Mouse (Mus musculus) hindbrain, embryonic 14.5 days (tissue): ENCODE measurements at regions not wholly inside any gene's neighbourhood (a gene's known extent, or its start where the extent isn't known, plus 50 kb on each side); places are given as distances from the start of the nearest gene placed in this dataset.

Experiments
- ATAC-seq: fragments of 200-750 bp; cut with Nextera tagmentation; 2 replicates; pipeline ENCODE4 v1.8.0; 2017; ENCODE audit warnings: moderate number of reproducible peaks, mild to moderate bottlenecking, moderate TSS enrichment, moderate library complexity; ENCODE audit not compliant: low FRiP score
- DNase-seq: peaks from one replicate; pipeline ENCODE4 v3.0.0-alpha.2; 2015; ENCODE audit warnings: low spot score
- H3K27ac ChIP-seq: fragments of 300-500 bp; sonication (generic); 2 replicates; pipeline ENCODE4 v1.5.1; 2014; ENCODE audit warnings: mild to moderate bottlenecking, moderate library complexity
- H3K27me3 ChIP-seq: fragments of 300-500 bp; sonication (generic); 2 replicates; pipeline ENCODE4 v1.6.1; 2014; ENCODE audit warnings: mild to moderate bottlenecking, low read length, mixed read lengths; ENCODE audit not compliant: control insufficient read depth, insufficient read depth
- H3K36me3 ChIP-seq: fragments of 300-500 bp; sonication (generic); replicated peaks from 2 replicates; pipeline ENCODE4 v1.6.1; 2014; ENCODE audit not compliant: control insufficient read depth, insufficient read depth
- H3K4me1 ChIP-seq: fragments of 300-500 bp; sonication (generic); replicated peaks from 2 replicates; pipeline ENCODE4 v1.6.1; 2014; ENCODE audit warnings: antibody characterized with exemption, low read length, mixed read lengths; ENCODE audit not compliant: control insufficient read depth, insufficient read depth
- H3K4me2 ChIP-seq: fragments of 300-500 bp; sonication (generic); replicated peaks from 2 replicates; pipeline ENCODE4 v1.6.1; 2014; ENCODE audit warnings: mild to moderate bottlenecking, moderate library complexity
- H3K4me3 ChIP-seq: fragments of 300-500 bp; sonication (generic); replicated peaks from 2 replicates; pipeline ENCODE4 v1.5.1; 2014; ENCODE audit warnings: mild to moderate bottlenecking, low read length
- H3K9ac ChIP-seq: fragments of 300-500 bp; sonication (generic); 2 replicates; pipeline ENCODE4 v1.6.1; 2014
- H3K9me3 ChIP-seq: fragments of 300-500 bp; sonication (generic); 2 replicates; pipeline ENCODE4 v1.6.1; 2016; ENCODE audit warnings: low read length; ENCODE audit not compliant: control insufficient read depth
- WGBS: fragments of 180-500 bp; shearing (Covaris S2); extraction: QIAGEN DNeasy Blood & Tissue Kit; methylation state at CpG from one replicate; pipeline ENCODE4 v1.1.7; 2014; 5-methylcytosine and 5-hydroxymethylcytosine counted together

DNA sequence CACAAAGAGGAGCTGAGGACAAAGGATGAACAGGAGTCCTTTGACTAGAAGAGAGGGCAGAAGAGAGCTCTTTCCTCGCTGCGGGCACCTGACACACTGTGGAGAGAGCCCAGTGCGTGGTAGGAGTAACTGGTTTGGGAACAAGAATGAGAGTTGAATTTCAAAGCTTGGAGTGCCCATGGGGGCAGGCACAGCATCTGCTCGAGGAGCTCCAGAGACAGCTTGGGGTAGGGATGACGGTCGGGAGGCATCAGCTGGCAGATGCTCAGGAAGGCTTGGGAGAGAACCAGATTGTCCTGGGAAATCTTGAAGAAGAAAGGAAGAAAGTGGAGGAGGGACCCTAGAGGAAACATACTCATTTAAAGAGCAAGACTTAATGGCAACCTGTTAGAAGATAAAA lies 297.0 kb downstream of the Rps24 start:
- Histone ChIP-seq H3K4me3 (no peak overlapping the region), H3K4me2 (no peak overlapping the region), H3K27ac (no peak overlapping the region), H3K9me3 (no peaks in the 10 kb centered on the region), H3K27me3 (no peaks in the 10 kb centered on the region), H3K9ac (no peak overlapping the region), H3K4me1 (peaks cover 14% of the 10 kb centered on the region), H3K36me3 (no peaks in the 10 kb centered on the region)
- ATAC-seq, result no peak
- 57% methylated on average over 6 of the region's 6 CpGs for WGBS
- no peak for DNase-seq

DNA sequence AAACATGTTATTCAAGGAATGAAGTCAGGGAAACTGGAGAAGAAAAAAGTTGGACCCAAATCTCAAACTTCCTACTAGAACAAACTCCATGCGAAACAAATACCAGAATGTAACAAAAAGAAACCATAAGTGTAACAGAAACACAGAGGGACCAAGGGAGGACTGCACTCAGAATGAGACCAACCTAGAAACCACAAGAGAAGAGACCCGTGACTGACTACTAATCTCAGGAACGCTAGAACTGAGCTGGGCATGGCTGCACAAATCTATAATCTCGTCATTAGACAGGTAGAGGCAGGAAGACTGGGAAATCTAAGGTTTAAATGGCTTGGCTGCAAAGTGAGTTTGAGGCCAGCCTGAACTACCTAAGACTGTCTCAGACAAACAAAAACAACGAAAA lies 298.5 kb downstream of the Rps24 start:
- Histone ChIP-seq H3K27me3 (no peaks in the 10 kb centered on the region), H3K9ac (no peak overlapping the region), H3K4me3 (no peak overlapping the region), H3K9me3 (no peaks in the 10 kb centered on the region), H3K4me1 (peaks cover under 1% of the 10 kb centered on the region; the same call in 1 of the 2 replicates), H3K27ac (no peak overlapping the region), H3K4me2 (no peak overlapping the region), H3K36me3 (no peaks in the 10 kb centered on the region)
- 89% methylated on average over 5 of the region's 5 CpGs for WGBS
- ATAC-seq, result no peak
- DNase-seq, result no peak

DNA sequence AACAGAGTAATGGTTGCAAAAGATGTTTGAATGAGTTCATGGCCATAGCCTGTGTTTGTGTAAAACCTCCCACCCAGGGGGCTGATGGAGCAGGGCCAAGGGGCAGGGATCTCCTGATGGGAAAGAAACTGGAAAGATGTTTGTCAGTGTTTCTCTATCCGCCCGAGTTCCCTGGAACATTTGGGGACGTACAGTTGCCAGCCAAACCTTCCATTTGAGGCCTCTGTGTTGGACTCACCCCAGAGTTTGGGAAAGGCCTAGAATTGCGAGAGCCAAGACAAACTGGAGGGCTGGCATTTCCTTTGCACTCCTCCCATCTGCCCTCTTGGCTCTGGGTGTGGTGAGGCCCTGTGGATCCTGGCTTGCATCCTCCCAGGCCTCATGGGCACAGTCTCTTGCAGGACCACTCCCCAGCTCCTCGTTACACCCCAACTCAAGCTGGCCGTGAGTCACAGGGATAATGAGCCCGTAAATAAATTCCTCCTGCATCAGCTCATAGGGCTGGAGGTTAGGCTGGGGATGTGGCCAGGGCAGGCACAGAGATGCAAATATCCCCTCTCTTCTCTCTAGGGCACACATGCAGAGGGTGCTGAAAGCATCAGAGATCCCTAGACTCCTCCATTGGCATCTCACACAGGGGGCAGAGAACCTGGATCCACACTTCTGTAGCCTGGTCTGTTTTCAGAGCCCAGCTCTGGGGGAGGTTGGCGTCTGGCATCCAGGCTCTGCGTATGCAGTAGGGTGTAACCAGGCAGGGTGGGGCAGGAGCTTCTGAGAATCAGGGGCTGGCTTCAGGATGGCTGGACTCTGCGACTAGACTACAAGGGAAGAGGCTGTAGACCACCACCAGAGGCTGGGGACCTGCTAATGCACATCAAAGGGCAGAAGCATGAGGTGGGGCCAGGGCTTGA lies 306.7 kb downstream of the Rps24 start:
- Histone ChIP-seq H3K9me3 (0 out of 2 replicates have a peak, but pooled peaks cover 4% of the 10 kb centered on the region), H3K36me3 (no peaks in the 10 kb centered on the region), H3K27me3 (no peaks in the 10 kb centered on the region), H3K4me3 (no peak overlapping the region), H3K4me1 (0 out of 2 replicates have a peak, but pooled peaks cover 6% of the 10 kb centered on the region), H3K4me2 (no peak overlapping the region), H3K27ac (peak overlapping the region; percentile 45; the same call in 1 of the 2 replicates), H3K9ac (no peak overlapping the region)
- ATAC-seq (peak; percentile 14; the same call in 1 of the 2 replicates), DNase-seq (no peak)
- WGBS, result 48% methylated on average over 10 of the region's 10 CpGs

DNA sequence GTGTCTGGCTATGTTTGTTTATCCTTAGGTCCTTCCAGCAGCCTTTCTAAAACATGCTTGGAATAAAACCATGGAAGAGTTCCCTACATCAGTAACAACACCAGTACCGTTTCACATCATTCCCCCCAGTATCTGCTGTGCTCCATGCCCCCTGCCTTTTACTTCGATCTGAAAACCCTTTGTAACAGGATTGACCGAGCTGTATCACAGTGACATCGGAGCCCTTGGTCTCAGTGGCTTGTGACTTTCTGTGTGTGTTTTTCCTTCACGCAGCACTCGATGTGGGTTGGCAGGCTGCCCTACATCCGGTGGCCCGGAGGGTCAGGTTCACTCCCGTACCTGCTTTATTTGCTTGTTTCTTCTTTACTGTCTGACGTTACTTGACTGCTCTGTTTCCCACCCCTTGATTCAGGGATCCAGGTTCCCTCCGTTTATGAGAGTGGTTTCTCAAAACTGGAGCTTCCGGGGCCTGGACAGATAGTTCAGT lies 307.5 kb downstream of the Rps24 start:
- ATAC-seq (no peak), DNase-seq (no peak)
- Histone ChIP-seq H3K27me3 (no peaks in the 10 kb centered on the region), H3K4me2 (no peak overlapping the region), H3K9me3 (0 out of 2 replicates have a peak, but pooled peaks cover 4% of the 10 kb centered on the region), H3K36me3 (no peaks in the 10 kb centered on the region), H3K4me3 (no peak overlapping the region), H3K27ac (no peak overlapping the region), H3K9ac (no peak overlapping the region), H3K4me1 (0 out of 2 replicates have a peak, but pooled peaks cover 6% of the 10 kb centered on the region)
- 68% methylated on average over 12 of the region's 12 CpGs for WGBS

DNA sequence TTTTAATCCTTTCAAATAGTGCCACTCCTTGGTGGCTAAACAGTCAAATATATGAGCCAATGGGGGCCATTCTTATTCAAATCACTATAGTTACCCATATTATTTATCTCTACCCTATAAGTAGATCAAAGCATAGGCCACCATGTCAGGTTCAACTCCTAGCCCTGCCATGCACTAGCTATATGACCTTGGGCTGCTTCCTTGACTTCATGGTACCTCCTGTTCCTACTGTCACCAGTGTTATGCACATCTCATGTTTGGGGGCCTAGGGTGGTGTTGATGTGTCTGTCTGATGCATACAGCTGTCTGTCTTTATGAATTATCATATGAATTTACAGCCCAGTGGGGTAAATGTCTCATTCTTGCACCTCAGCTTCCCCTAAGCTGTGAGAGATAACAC lies 310.6 kb downstream of the Rps24 start:
- Histone ChIP-seq H3K9ac (no peak overlapping the region), H3K4me2 (no peak overlapping the region), H3K4me3 (no peak overlapping the region), H3K4me1 (0 out of 2 replicates have a peak, but pooled peaks cover 6% of the 10 kb centered on the region), H3K9me3 (0 out of 2 replicates have a peak, but pooled peaks cover 4% of the 10 kb centered on the region), H3K27me3 (no peaks in the 10 kb centered on the region), H3K27ac (no peak overlapping the region), H3K36me3 (no peaks in the 10 kb centered on the region)
- ATAC-seq (no peak), DNase-seq (no peak)

DNA sequence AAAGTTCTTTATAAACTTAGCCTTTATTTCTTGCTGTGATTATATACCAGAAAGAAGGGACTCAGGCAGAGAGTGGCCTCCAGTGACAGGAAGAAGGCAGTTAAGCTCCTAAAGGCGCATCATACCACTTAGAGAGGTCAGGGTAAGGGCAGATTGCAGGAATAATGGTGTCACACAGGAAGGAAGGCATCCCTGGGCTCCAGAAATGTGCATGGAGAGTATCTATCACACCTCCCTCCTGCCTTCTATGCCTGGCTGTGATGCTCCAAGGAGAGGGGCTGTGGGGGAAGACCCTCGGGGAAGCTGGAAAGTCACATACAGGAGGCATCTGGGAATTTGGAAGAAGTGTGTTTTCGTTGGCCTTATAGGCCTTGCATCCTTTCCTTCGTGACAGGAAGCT lies 311.1 kb downstream of the Rps24 start:
- ATAC-seq (no peak), DNase-seq (no peak)
- no peak overlapping the region for H3K4me2 ChIP-seq
- no peak overlapping the region for H3K4me3 ChIP-seq
- no peak overlapping the region for H3K27ac ChIP-seq
- H3K9ac ChIP-seq, result no peak overlapping the region
- no peaks in the 10 kb centered on the region for H3K36me3 ChIP-seq
- 0 out of 2 replicates have a peak, but pooled peaks cover 6% of the 10 kb centered on the region for H3K4me1 ChIP-seq
- H3K27me3 ChIP-seq, result no peaks in the 10 kb centered on the region
- H3K9me3 ChIP-seq, result 0 out of 2 replicates have a peak, but pooled peaks cover 4% of the 10 kb centered on the region
- 87% methylated on average over 4 of the region's 4 CpGs for WGBS

DNA sequence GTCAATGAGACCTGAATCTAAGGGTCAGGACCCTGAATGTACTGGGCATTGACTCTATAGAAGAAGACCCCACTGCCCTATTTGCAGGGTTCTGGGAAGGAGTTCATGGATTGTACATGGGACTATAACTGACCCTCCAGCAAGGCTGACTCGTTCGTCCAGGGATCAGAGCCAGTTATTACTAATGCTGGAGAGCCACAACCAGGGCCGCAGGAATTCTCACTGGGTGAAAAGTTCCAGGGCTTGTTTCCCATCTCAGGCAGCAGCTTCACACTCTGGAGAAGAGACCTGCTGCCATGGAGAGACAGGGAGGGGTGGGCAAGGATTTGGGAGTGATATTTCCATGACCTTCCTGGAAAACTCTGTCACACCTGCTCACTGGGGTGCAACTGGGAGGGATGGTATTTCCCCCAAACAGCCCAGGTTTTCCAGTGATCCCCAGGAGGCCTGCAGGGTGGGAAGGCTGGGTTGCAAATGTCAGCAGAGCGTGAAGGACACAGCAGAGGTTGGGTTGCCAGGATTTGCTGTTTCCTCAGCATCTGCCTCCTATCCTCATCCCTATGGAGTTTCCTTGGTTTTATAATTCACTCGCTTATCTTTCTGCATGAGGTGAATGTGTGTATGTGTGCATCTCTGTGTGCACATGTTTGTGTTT lies 316.2 kb downstream of the Rps24 start:
- DNase-seq (no peak), ATAC-seq (no peak)
- H3K4me1 ChIP-seq, result no peaks in the 10 kb centered on the region
- no peak overlapping the region for H3K27ac ChIP-seq
- no peaks in the 10 kb centered on the region for H3K9me3 ChIP-seq
- no peak overlapping the region for H3K4me2 ChIP-seq
- no peaks in the 10 kb centered on the region for H3K27me3 ChIP-seq
- H3K9ac ChIP-seq, result no peak overlapping the region
- no peaks in the 10 kb centered on the region for H3K36me3 ChIP-seq
- H3K4me3 ChIP-seq, result no peak overlapping the region
- 88% methylated on average over 5 of the region's 5 CpGs for WGBS

DNA sequence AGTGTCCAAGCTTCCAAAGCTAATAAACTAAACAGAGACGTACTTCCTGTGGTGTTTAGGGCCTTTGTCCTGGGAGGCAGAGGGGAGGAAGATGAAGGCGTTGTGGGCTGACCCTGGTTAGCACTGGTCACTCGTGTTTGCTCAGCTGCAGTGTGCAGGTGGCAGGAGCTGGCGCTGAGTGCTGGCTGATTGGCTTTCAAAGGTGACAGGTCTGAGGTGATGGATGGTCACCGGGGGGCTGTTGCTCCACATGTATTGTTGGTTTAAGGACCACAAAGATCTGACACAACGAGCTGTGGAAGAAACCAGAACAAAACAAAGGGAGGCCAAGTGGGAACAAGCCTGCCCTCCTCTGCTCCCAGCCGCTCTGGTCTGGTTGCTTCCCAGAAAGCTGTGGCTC lies 320.1 kb downstream of the Rps24 start:
- H3K4me3 ChIP-seq, result no peak overlapping the region
- 13% methylated on average over 7 of the region's 7 CpGs for WGBS
- no peak overlapping the region for H3K4me2 ChIP-seq
- no peaks in the 10 kb centered on the region for H3K36me3 ChIP-seq
- no peak overlapping the region for H3K9ac ChIP-seq
- H3K9me3 ChIP-seq, result no peaks in the 10 kb centered on the region
- no peaks in the 10 kb centered on the region for H3K27me3 ChIP-seq
- no peak for DNase-seq
- no peak overlapping the region for H3K27ac ChIP-seq
- H3K4me1 ChIP-seq, result no peaks in the 10 kb centered on the region
- no peak for ATAC-seq

DNA sequence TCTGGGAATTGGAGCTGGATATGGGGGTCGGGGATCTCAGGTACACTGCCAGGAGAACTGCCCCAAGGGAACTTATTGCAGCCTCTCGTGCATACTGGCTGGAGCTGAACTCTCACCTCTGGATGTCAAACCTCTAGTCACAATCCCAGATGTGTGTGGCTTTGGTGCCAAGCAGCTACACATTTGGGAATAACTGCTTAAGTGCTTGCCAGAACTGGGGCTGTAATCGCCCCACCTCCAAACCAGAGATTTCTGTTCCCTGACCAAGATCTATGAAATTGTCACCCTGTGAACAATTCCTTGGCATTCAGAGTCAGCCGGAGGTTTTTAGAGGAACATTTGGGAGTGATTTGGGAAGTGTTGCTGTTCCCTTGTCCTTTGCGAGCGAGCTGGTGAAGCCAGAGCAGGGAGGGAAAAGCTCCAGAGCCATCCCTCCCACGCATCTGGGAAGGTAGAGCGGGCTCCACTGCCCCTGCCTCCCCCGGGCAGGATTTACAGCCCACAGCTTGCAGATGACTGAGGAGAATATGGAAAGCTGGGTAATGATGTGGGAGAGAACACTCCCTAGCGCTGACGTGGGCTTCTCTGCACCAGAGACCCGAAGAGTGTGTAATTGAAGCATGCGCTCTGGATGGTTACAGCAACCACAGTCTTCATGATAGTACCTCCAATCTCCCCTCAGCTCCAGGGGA lies 336.1 kb downstream of the Rps24 start:
- DNase-seq (no peak), ATAC-seq (no peak)
- H3K9ac ChIP-seq, result no peak overlapping the region
- no peak overlapping the region for H3K4me3 ChIP-seq
- WGBS, result 73% methylated on average over 13 of the region's 13 CpGs
- H3K36me3 ChIP-seq, result no peaks in the 10 kb centered on the region
- H3K4me2 ChIP-seq, result no peak overlapping the region
- no peaks in the 10 kb centered on the region for H3K27me3 ChIP-seq
- peaks cover 41% of the 10 kb centered on the region for H3K4me1 ChIP-seq
- no peak overlapping the region for H3K27ac ChIP-seq
- no peaks in the 10 kb centered on the region for H3K9me3 ChIP-seq
